Mouse (Mus musculus): Measurements from ENCODE around the gene G6pc3. TPM values are rescaled to one million over a fixed set of nuclear protein-coding genes. Genes with fewer than 3 reads are reported as not detected.

The G6pc3 gene
- total RNA-seq, 1 experiment from 2014 or later: 51.6 TPM

GRCm38 (mm10) chr11:102236022-102236421, 46.6 kb downstream of the G6pc3 start:
- no peak for ATAC-seq (replicated peaks; ENCODE audit: low read depth, poor library complexity, severe bottlenecking)

GRCm38 (mm10) chr11:102240636-102241035, 51.2 kb downstream of the G6pc3 start:
- no peak for ATAC-seq (replicated peaks; ENCODE audit: low read depth, poor library complexity, severe bottlenecking)

GRCm38 (mm10) chr11:102241246-102241645, 51.8 kb downstream of the G6pc3 start:
- no peak for ATAC-seq (replicated peaks; ENCODE audit: low read depth, poor library complexity, severe bottlenecking)

GRCm38 (mm10) chr11:102241874-102242273, 52.5 kb downstream of the G6pc3 start:
- no peak for ATAC-seq (replicated peaks; ENCODE audit: low read depth, poor library complexity, severe bottlenecking)

Other genes starting within 250 kb of the G6pc3 start
- gene Sost, start 222.6 kb upstream of the G6pc3 start, total RNA-seq (2017): not detected in 2 replicates
- not detected in 2 replicates for gene Cfap97d1, start 205.3 kb upstream of the G6pc3 start, total RNA-seq (2017)
- 2.0 and 6.6 TPM in 2 replicates for gene Dusp3, start 202.6 kb upstream of the G6pc3 start, total RNA-seq (2017)
- not detected in 2 replicates for gene Mpp3, start 161.2 kb upstream of the G6pc3 start, total RNA-seq (2017)
- gene Cd300lg, start 148.1 kb upstream of the G6pc3 start, total RNA-seq (2017): 0.10 and 0.78 TPM in 2 replicates
- 0.50 and 0.58 TPM in 2 replicates for gene Mpp2, start 101.1 kb upstream of the G6pc3 start, total RNA-seq (2017)
- not detected in 2 replicates for gene Ppy, start 88.3 kb upstream of the G6pc3 start, total RNA-seq (2017)
- not detected in 2 replicates for gene Pyy, start 81.8 kb upstream of the G6pc3 start, total RNA-seq (2017)
- 0.53 and 1.7 TPM in 2 replicates for gene Nags, start 44.1 kb upstream of the G6pc3 start, total RNA-seq (2017)
- 11.3 and 21.5 TPM in 2 replicates for gene Tmem101, start 33.2 kb upstream of the G6pc3 start, total RNA-seq (2017)
- gene Lsm12, start 4.3 kb upstream of the G6pc3 start, total RNA-seq (2017): 62.2 and 71.8 TPM in 2 replicates
- gene Hdac5, start 40.5 kb downstream of the G6pc3 start, total RNA-seq (2017): 20.7 and 26.0 TPM in 2 replicates
- 4.8 and 5.3 TPM in 2 replicates for gene BC030867, start 59.3 kb downstream of the G6pc3 start, total RNA-seq (2017)
- gene Asb16, start 79.1 kb downstream of the G6pc3 start, total RNA-seq (2017): 0.18 and 1.5 TPM in 2 replicates
- gene Tmub2, start 95.3 kb downstream of the G6pc3 start, total RNA-seq (2017): 24.4 and 27.5 TPM in 2 replicates
- gene Atxn7l3, start 107.0 kb downstream of the G6pc3 start, total RNA-seq (2017): 19.4 and 30.4 TPM in 2 replicates
- 173 and 184 TPM in 2 replicates for gene Ubtf, start 130.1 kb downstream of the G6pc3 start, total RNA-seq (2017)
- gene Slc4a1, start 176.6 kb downstream of the G6pc3 start, total RNA-seq (2017): 0.78 and 2.9 TPM in 2 replicates
- gene Rundc3a, start 203.8 kb downstream of the G6pc3 start, total RNA-seq (2017): 1.1 TPM in 1 of 2 replicates, not detected in the other
- 24.6 and 35.4 TPM in 2 replicates for gene Slc25a39, start 218.3 kb downstream of the G6pc3 start, total RNA-seq (2017)
- gene Grn, start 240.7 kb downstream of the G6pc3 start, total RNA-seq (2017): 20.9 and 26.1 TPM in 2 replicates

All from common myeloid progenitor, adult 5-6 weeks (primary cell).